Mouse (Mus musculus): ENCODE data around the gene Fen1.

GRCm38 (mm10) chr19:10149189-10149588, 54.8 kb downstream of the Fen1 start:
- no peak for TF ChIP-seq MAX (IDR thresholded peaks at IDR 0.05)
- no peak for TF ChIP-seq CTCF (IDR thresholded peaks at IDR 0.05; ENCODE audit: control insufficient read depth, insufficient read depth, insufficient read length)

Data from C2C12 (cell line).